Mouse (Mus musculus): ENCODE data around the gene Slc25a38. TPM values are rescaled to one million over a fixed set of nuclear protein-coding genes. Genes with fewer than 3 reads are reported as not detected.

Slc25a38 gene
- polyA plus RNA-seq, 2 experiments, result 26.0 to 31.9 TPM

- Histone ChIP-seq H3K4me1 (ENCODE audit: control insufficient read depth, insufficient read depth, low read length) (peaks cover 11% of the 10 kb centered on the region), H3K36me3 (ENCODE audit: control insufficient read depth, insufficient read depth, low read length) (peaks cover 49% of the 10 kb centered on the region), H3K9ac (ENCODE audit: low read depth, low read length, severe bottlenecking) (no peak overlapping the region), H3K27ac (replicated peaks; ENCODE audit: low read depth, low read length) (no peak overlapping the region), H3K4me2 (replicated peaks; ENCODE audit: low read depth, low read length, severe bottlenecking) (no peak overlapping the region), H3K4me3 (replicated peaks; ENCODE audit: low read length) (no peak overlapping the region), H3K9me3 (ENCODE audit: control insufficient read depth, low read length) (no peaks in the 10 kb centered on the region), H3K27me3 (ENCODE audit: control insufficient read depth, insufficient read depth, low read length) (no peaks in the 10 kb centered on the region)
- TF ChIP-seq POLR2A (IDR thresholded peaks at IDR 0.05; ENCODE audit: borderline replicate concordance, extremely low read depth, insufficient read depth, insufficient read length), result no peak
- ATAC-seq (ENCODE audit: low FRiP score, low read depth) (no peak), DNase-seq (ENCODE audit: low spot score) (no peak)
- WGBS, result 86% methylated on average over 3 of the region's 3 CpGs
Measured at GRCm38 (mm10) chr9:120131784-120132288, 21.7 kb downstream of the Slc25a38 start.

- no peaks in the 10 kb centered on the region for H3K9me3 ChIP-seq (ENCODE audit: control insufficient read depth, low read length)
- H3K36me3 ChIP-seq (ENCODE audit: control insufficient read depth, insufficient read depth, low read length), result peaks cover 49% of the 10 kb centered on the region
- TF ChIP-seq POLR2A (IDR thresholded peaks at IDR 0.05; ENCODE audit: borderline replicate concordance, extremely low read depth, insufficient read depth, insufficient read length), result no peak
- H3K4me3 ChIP-seq (replicated peaks; ENCODE audit: low read length), result no peak overlapping the region
- H3K27me3 ChIP-seq (ENCODE audit: control insufficient read depth, insufficient read depth, low read length), result no peaks in the 10 kb centered on the region
- ATAC-seq (ENCODE audit: low FRiP score, low read depth) (no peak; the same call in 1 of the 2 replicates), DNase-seq (ENCODE audit: low spot score) (no peak)
- H3K9ac ChIP-seq (ENCODE audit: low read depth, low read length, severe bottlenecking), result no peak overlapping the region
- 36% methylated on average over 8 of the region's 8 CpGs for WGBS
- no peak overlapping the region for H3K27ac ChIP-seq (replicated peaks; ENCODE audit: low read depth, low read length)
- H3K4me1 ChIP-seq (ENCODE audit: control insufficient read depth, insufficient read depth, low read length), result peaks cover 10% of the 10 kb centered on the region; the same call in 1 of the 2 replicates
- H3K4me2 ChIP-seq (replicated peaks; ENCODE audit: low read depth, low read length, severe bottlenecking), result no peak overlapping the region
Measured at GRCm38 (mm10) chr9:120132980-120133754, 23.0 kb downstream of the Slc25a38 start.

GRCm38 (mm10) chr9:120133755-120134475, 23.7 kb downstream of the Slc25a38 start:
- TF ChIP-seq POLR2A (IDR thresholded peaks at IDR 0.05; ENCODE audit: borderline replicate concordance, extremely low read depth, insufficient read depth, insufficient read length), result no peak
- H3K27ac ChIP-seq (replicated peaks; ENCODE audit: low read depth, low read length), result no peak overlapping the region

GRCm38 (mm10) chr9:120134529-120135160, 24.5 kb downstream of the Slc25a38 start:
- Histone ChIP-seq H3K4me2 (replicated peaks; ENCODE audit: low read depth, low read length, severe bottlenecking) (no peak overlapping the region), H3K4me3 (replicated peaks; ENCODE audit: low read length) (no peak overlapping the region), H3K36me3 (ENCODE audit: control insufficient read depth, insufficient read depth, low read length) (peaks cover 37% of the 10 kb centered on the region), H3K27me3 (ENCODE audit: control insufficient read depth, insufficient read depth, low read length) (no peaks in the 10 kb centered on the region), H3K9me3 (ENCODE audit: control insufficient read depth, low read length) (no peaks in the 10 kb centered on the region), H3K27ac (replicated peaks; ENCODE audit: low read depth, low read length) (no peak overlapping the region), H3K9ac (ENCODE audit: low read depth, low read length, severe bottlenecking) (no peak overlapping the region), H3K4me1 (ENCODE audit: control insufficient read depth, insufficient read depth, low read length) (no peaks in the 10 kb centered on the region)
- TF ChIP-seq POLR2A (IDR thresholded peaks at IDR 0.05; ENCODE audit: borderline replicate concordance, extremely low read depth, insufficient read depth, insufficient read length), result no peak
- 87% methylated on average over 13 of the region's 13 CpGs for WGBS
- ATAC-seq (ENCODE audit: low FRiP score, low read depth) (no peak), DNase-seq (ENCODE audit: low spot score) (no peak)

More at GRCm38 (mm10) chr9:120133755-120134475, 23.7 kb downstream of the Slc25a38 start:
- Histone ChIP-seq H3K27me3 (ENCODE audit: control insufficient read depth, insufficient read depth, low read length) (no peaks in the 10 kb centered on the region), H3K4me2 (replicated peaks; ENCODE audit: low read depth, low read length, severe bottlenecking) (no peak overlapping the region), H3K4me1 (ENCODE audit: control insufficient read depth, insufficient read depth, low read length) (peaks cover 4% of the 10 kb centered on the region; the same call in 1 of the 2 replicates), H3K9ac (ENCODE audit: low read depth, low read length, severe bottlenecking) (no peak overlapping the region), H3K4me3 (replicated peaks; ENCODE audit: low read length) (no peak overlapping the region), H3K36me3 (ENCODE audit: control insufficient read depth, insufficient read depth, low read length) (peaks cover 45% of the 10 kb centered on the region), H3K9me3 (ENCODE audit: control insufficient read depth, low read length) (no peaks in the 10 kb centered on the region)
- ATAC-seq (ENCODE audit: low FRiP score, low read depth) (no peak), DNase-seq (ENCODE audit: low spot score) (no peak)
- WGBS, result 42% methylated on average over 6 of the region's 6 CpGs

GRCm38 (mm10) chr9:120135454-120135853, 25.3 kb downstream of the Slc25a38 start:
- H3K27ac ChIP-seq (replicated peaks; ENCODE audit: low read depth, low read length), result no peak overlapping the region
- H3K9me3 ChIP-seq (ENCODE audit: control insufficient read depth, low read length), result no peaks in the 10 kb centered on the region
- no peak overlapping the region for H3K4me3 ChIP-seq (replicated peaks; ENCODE audit: low read length)
- TF ChIP-seq POLR2A (IDR thresholded peaks at IDR 0.05; ENCODE audit: borderline replicate concordance, extremely low read depth, insufficient read depth, insufficient read length), result no peak
- 88% methylated on average over 10 of the region's 11 CpGs for WGBS
- no peak for ATAC-seq (ENCODE audit: low FRiP score, low read depth)
- no peak overlapping the region for H3K9ac ChIP-seq (ENCODE audit: low read depth, low read length, severe bottlenecking)
- DNase-seq (ENCODE audit: low spot score), result no peak
- H3K4me2 ChIP-seq (replicated peaks; ENCODE audit: low read depth, low read length, severe bottlenecking), result no peak overlapping the region
- H3K36me3 ChIP-seq (ENCODE audit: control insufficient read depth, insufficient read depth, low read length), result peaks cover 29% of the 10 kb centered on the region
- no peaks in the 10 kb centered on the region for H3K27me3 ChIP-seq (ENCODE audit: control insufficient read depth, insufficient read depth, low read length)
- no peaks in the 10 kb centered on the region for H3K4me1 ChIP-seq (ENCODE audit: control insufficient read depth, insufficient read depth, low read length)

Measured in limb, embryonic 14.5 days (tissue).